Mouse (Mus musculus) kidney, adult 18-20 months (tissue): Measurements from ENCODE around the gene Anapc15-ps.
A peak's percentile ranks its signal among the peaks of the same experiment; 100 is the strongest.

Experiments
- DNase-seq: peaks from one replicate; pipeline ENCODE4 v3.0.0; 2021

Gene Anapc15-ps

DNA sequence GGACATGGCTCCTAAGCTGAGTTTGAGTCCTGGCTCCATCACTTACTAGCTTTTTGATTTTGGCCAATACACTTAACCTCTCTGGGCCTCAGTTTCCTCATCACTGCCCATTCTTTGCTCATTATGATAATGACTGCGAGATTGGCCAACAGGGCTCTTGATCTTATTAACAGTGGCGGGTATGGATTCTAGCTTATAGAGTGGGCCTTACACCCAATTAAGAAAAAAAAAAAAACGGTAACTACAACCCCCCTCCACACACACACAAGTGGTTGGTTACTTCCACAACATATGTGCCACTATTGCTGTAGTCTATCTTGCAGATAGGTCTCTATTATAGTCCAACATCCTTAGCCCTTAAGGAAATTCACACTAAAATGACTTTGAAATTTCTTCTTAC lies at the start of gene Anapc15-ps:
Gene Anapc15-ps (minus strand): TSS at position 101 of the 400 bp plus-strand sequence.
- no peak for DNase-seq

DNA sequence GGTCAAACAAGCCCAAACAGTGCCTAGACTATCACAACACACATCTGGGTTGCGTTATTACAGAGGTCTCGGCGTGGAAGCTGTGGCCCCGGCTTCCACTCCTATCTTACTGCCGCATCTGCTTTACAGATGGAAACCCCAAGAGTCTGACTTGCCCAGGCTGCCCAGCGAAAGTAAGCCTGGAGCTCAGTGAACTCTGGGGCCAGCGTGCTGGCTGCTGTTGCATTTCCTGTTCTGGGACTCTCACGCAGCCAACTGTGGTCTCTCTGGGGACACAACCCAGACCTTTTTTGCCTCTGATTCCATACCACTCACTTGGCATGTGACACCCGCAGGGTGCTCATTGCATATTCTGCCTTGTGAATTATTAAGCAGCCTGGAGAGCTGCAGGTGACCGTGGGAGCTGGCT lies 49.0 kb upstream of the Anapc15-ps start:
- peak; percentile 74 for DNase-seq

DNA sequence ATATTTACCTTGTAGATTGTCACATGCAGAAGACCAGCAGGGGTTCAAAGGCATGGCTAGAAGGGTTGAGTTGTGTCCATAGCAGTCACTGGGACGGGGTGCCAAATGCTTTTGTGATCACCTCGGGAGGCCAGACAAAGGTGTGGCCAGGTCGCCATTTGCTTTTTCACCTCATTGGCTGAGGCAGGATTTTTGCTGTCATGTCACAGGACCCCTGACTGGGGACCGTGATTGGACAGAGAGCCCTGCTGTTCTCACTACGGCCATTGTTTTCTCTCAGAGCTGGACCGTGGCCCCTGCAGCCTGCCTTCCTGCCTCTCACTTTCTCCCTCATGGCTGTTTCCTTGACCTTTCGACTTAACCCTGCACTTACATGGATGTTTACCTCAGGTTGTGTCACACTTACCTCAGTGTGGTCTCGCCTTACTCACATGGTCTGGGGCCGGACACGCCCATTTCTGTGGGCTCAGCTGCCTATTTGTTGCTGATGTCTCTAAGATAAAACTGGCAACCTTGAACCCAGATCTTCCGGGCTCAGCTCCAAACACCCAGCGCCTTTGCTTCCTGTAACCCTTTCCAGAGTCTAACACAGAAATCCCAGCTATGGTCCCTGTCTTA lies 47.0 kb upstream of the Anapc15-ps start:
- no peak for DNase-seq

DNA sequence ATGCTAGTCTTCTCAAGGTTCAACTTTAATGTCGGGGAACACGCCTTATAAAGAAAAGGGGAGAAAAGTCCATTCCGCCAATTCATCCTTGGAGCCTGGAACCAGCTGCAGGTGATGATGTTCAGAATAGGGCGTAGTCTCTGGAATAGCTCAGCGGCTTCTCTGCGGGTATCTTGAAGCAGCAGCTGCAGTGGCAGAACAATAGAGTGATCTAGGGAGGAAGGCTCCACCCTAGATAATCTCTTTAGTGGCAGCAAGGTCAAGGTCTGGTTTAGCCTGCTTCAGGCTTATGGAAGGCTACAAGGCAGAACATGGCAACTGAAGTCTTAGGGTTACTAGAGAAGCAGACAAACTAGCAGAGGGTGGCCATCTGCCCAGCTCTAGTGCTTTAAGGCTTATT lies 46.2 kb upstream of the Anapc15-ps start:
- DNase-seq, result no peak

DNA sequence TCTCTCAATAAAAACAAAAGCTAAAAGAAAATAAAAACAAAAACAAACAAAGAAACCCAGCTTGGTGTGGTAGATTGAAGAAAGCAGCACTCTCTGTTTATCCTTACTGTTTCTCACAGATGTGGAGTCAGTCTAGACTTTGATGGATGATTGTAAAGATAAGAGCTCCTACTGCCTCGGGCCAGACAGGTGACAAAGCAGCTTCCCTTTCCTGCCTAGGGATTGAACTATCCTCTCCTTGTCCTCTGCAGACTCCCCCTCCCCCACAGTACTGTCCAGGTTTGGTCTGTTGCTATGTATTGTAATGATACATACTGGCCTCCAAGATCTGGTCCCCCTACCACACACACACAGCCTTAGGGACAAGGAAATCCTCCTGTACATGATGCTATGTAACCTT lies 45.5 kb upstream of the Anapc15-ps start:
- DNase-seq, result no peak

DNA sequence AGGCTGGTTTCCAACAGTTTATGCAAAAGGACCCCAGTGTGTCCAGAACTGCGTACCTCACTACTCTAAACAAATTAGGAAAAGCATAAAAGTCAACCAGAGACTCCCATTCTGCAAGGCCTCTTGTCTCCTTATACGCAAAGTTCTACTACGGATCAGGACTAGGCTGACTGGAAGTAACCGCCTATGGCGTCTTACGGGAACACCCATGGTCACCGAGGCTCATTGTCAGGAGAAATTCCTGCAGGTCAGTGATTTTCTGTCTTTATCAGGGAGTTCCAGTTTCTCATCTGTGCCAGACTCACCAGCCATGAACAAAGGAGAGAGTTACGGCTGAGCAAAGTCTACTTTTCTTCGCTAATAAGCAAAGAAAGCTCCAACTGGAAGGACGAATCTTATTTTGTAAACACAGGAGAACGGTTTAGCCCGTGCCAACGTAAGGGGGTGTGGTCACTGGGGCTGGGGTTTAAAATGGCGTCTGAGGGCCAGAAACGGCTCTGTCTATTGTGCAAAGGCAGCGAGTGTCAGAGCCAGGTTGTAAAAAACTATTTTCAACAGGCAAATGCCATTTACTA lies 43.9 kb upstream of the Anapc15-ps start:
- DNase-seq, result no peak

DNA sequence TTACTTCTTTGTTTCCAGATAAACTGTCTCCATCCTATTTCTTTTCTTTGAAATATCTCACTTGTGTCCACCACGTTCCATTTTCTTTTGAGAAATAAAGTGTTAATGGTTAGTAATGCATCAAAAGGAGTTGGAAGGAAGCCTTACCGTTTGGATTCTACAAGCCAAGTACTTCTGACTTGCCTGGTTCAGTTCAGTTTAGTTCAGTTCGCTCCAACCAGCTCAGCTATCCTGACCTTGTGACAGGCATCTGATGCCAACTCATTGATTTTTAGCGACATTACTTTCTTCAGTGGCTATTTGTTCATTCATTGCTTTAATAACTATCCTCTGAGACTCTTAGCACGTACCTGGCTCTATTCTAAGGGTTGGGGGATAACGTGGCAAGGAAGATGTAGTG lies 42.4 kb upstream of the Anapc15-ps start:
- DNase-seq, result no peak

DNA sequence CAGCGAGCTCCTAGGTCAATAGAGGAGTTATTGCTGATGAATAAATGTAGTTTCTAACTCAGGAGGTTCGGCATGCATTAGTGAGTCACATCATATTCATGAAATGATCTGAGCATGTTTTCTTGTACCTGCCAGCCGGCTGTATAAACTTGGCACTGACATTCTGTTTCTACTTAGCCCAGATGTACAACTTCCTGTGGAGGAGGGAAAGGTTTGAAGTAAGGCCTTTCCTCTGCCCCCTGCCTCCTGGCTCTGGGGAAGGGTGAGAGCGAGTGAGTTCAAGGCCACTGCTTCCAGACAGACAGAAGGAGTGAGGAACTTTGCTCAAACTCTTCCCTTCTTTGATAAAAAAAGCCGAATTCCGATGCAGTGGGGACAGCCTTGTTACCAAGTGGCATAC lies 39.0 kb upstream of the Anapc15-ps start:
- DNase-seq, result no peak

DNA sequence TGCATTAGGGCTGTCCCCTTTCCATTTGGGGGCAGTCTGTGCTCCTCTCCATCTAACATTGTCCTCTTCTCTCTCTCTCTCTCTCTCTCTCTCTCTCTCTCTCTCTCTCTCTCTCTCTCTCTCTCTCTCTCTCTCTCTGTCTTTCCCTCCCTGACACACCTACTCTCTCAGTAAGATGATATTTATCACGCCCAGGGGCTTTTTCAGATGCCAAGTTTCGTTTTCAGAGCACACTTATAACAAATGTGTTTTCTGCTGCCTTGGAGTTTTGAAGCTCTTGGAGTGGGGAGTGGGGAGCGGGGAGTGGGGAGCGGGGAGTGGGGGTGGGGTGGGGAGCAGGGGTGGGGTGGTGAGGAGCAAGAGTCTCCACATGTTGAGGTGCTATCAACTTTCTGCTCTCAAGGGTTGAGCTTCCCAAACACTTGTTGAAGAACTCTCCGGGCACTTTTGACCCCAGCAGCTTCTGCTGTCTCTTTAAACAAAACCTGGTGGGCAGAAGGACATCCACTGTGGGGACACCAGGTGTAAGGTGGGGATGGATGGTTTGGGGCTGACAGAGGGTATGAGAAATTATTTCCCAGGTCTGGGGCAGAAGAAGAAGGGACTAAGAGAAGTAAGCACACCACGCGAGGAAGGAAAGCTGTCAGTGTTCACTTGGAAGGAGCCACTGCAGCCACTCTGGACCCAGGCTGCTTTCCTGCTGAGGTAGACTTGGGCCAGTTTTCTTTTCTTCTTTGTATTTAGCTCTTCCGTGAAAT lies 36.8 kb upstream of the Anapc15-ps start:
- DNase-seq, result no peak

DNA sequence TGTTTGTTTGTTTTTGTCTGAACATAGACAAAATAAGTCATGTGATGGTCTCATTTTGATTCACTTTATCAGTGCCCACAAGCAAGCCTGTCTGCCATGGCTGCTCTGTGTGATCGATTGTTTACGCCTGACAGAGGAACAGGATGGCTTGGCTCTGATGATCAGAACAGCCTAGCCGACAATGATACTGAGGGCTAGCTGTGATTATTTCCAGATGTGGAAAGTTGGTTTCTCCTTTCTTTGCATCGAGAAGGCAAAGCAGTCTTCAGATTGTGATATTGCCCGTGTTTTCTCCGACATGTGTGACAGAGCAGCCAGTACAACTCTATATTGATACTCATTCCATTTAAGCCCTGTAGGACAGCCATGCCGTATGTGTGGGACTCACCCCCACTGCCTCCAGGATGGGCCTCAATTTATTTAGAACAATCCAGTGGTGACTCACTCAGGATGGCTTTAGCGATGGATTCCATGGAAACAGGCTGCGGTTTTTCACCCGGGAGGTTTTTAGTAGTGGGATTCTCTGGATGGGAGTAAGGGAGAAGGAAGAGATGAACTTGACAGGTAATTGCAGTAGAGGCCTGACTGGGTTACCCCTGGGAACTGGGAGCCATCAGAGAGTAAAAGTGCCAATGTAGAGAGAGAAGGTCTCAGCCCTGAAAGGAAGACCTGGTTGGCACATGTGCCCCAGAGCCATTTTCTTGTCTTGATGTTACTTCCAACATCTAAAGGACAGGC lies 36.1 kb upstream of the Anapc15-ps start:
- no peak for DNase-seq

DNA sequence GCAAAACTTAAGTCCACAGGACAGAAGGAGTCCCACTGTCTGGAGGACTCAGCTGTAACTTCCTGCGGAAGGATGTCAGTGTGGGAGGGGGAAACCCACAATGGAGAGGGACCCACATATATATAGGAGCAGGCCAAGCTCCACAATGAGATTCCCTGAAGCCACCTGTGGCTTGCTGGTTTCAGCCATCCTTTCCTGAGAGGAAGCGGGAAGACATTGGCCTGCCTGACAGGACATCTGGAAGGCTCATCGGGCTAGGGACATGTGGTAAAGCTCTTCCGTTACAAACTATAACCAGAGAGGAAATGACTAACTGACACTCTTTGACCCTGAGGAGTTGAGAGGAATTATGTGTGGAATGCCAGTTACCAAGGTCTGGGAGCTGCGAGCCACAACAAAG lies 34.8 kb upstream of the Anapc15-ps start:
- no peak for DNase-seq

DNA sequence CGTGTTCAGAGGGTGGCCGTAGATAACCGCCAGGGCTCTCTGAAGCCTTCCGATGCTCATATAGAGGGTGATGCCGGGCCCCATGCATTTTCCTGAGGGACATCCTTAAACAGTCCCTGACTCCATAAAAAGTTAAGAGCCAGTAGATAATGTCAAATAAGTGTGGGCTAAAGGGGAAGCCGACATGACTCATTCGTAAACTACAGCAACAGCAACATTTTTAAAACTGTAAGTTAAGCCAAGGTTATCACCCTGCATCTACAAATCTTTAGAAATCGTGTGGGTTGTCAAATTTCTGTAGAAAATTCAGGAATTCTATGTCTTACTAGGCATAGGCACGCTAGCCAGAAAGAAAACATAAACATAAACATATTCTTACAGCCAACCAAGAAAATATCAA lies 33.6 kb upstream of the Anapc15-ps start:
- no peak for DNase-seq

DNA sequence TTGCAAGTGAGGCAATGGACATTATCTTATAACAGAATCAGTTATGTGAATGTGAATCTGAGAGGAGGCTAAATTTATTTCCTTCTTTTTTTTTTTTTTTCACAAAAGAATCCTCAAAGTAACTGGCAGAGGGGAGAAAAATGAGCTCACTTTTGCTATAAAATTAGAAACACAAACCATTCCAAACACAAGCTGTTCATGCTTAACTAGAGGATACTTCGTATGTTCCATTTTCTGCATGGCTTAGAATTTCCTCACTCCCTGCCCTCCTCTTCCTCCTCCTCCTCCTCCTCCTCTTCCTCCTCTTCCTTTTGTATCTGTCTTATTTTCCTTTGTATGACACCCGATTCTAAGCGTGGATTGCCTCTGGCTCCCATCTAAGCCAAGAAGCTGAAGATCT lies 32.5 kb upstream of the Anapc15-ps start:
- DNase-seq, result no peak

DNA sequence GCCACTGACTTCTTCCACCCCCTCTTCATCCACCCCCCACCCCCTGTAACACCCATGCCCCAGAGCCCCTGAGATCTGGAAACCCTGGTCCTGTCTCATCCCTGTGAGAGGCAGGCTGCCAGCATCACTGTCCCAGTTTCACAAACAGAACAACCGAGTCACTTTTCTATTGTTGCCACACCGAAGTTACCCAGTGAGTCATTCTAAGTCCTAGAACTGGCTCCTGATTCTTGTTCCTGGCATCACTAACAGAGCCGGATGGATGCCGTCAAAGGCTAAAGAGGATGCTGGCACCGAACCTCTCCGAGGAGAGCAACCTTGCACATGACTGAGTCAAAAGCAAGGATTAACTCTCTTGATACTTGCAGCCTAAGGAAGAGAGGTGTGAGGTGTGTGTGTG lies 31.6 kb upstream of the Anapc15-ps start:
- no peak for DNase-seq

DNA sequence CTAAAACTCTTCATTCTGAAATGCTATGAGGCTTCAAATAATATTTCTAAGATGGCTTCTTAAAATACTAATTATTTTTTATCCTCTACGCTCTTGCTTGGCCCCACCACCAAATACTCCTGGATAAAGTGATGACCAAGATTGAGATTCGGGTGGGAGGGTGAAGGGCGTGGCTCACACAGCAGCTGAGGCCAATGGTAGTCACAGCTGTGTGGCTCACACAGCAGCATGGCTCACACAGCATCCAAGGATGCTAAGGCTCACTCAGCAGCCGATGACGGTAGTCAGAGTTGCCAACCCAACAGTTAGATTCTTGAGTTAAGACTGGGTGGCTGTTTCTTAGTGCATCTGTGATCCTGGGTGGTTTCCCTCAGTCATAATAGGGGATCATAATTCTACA lies 30.5 kb upstream of the Anapc15-ps start:
- DNase-seq, result no peak

DNA sequence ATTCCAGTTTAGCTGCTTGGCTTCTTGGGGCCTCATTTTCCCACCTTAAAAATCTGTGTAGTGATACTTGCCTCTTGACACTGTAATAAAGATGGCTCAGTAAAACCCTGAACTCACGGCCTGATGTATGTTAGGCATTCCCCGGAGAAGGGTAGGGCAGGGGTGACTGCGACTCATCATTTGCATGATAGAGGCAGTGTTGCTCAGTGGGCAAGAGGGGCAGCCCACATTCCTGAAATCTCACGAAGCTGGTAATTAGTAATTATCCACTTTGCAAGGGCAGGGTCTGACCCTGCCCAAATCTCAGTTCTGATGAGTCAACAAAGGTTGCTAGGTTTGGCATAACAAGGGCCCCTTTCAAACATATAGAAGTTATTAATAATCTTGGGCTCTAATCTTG lies 27.2 kb upstream of the Anapc15-ps start:
- no peak for DNase-seq

DNA sequence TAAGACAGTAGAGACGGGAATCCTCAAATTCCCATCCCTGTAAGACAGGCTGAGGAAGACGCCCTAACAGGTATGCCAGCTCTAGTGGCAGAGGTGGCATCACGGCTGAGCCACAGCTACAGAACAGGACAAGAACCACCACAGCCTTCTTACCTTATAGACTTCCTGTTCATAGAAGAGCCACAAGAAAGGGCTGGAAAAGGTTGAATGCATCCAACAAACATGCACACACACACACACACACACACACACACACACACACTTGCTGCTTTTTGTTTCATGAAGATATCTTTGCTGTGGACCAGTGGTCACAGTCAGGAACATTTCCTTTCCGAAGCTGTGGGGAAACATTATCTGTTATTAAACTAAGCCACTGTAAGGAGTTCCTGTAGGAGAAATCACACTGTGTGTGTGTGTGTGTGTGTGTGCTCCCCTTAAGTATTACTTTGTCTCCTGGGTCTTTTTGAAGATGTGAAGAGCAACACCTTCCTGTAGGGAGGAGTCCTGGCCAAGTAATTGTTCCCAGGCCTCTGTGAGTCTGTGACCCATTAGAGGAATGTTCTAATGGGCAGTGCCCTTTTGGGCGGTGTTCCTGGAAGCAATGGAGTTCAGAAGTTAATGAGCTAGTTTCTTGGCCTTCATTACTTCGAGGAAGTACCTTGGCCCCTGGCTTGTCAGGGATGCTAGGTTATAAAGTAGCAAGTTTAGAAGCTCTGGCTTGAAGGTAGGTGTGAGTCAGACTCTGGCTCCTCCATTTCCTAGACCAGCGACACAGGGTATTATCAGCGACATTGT lies 25.9 kb upstream of the Anapc15-ps start:
- DNase-seq, result peak; percentile 74

DNA sequence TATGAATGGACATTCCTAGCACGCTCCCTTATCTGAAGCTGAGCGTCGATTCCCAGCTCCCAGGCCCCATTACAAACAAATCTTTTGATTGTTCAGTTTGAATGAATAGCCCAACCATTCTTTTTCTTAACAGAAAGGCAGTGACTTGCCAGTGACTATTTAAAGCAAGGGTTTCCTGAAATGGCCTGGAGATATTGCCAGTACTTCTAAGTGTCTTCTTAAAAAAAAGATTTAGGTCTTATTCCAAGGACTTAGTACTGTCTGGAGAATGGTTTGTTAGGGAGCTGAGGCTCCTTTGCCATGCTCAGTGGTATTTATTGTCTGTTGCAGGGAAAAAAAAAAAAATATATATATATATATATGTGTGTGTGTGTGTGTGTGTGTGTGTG lies 23.0 kb upstream of the Anapc15-ps start:
- DNase-seq, result no peak

DNA sequence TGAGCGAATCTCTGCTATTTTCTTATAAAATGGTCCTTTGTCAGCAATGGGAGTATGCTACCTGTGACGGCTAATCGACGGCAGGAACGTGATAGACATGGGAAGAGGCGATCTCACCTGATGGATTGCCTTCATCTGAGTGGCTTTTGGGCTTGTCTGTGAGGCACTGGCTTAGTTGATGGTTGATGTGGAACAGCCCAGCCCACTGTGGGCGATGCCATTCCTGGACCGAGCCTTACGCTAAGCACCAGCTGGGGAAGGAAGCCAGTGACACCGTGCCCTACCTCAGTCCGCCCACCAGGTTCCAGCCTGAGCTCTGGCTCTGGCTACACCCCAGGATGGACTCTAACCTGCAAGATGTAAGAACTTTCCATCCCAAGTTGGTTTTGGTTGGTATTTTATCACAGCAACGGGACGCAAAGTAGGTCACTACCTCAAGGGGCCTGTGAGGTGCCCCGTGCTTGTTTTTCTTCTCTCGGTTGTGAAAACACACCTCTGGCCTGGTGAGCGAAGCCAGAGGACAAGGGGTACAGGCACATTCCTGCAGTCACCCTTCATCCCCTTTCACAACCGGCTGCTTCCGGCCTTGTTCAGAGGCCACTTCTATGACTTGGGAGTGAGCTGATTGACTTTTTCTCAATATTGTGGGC lies 22.5 kb upstream of the Anapc15-ps start:
- DNase-seq, result peak; percentile 55

DNA sequence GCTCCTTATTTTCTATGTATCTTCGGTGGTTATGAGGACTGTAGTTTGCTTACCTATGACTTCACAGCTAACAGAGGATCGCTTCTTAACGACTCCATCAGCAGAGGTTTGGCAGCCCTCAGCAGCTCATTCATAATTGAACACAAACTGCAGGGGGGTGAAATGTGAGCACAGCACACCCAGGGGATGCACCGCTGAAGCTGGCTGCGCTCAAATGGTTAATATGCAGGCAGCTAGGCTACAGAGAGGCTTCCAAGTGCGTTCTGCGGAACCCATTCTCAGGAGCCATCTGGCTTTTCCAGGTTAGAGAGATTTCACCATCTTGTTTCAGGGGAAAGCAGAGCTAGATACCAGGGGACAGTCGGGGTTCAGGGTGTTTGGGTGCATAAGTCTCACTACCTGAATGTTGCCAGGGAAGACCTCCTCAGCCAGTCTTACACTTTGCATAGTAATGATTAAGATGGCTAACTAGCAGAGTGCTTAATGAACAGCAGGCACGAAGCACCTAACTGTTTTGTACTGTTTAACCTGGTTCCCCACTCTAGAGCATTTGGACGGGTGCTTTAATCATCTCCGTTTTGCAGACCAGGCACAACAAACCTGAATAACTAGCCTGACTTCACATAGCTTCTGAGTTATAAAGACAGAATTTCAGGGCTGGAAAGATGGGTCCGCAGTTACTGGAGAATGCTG lies 21.5 kb upstream of the Anapc15-ps start:
- DNase-seq, result no peak

DNA sequence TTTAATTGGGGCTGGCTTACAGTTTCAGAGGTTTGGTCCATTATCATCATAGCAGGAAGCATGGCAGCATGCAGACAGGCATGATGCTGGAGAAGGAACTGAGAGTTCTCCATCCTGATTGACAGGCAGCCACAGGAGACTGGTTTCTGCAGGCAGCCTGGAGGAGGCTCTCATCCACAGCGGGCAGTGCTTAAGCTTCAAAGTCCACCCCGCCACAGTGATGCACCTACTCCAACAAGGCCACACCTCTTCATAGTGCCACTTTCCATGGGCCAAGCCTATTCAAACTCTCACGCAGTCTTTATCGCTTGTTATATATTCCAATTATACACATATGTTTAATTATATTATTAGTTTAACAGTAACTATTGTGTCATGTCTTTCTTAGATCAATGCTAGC lies 18.1 kb upstream of the Anapc15-ps start:
- no peak for DNase-seq

DNA sequence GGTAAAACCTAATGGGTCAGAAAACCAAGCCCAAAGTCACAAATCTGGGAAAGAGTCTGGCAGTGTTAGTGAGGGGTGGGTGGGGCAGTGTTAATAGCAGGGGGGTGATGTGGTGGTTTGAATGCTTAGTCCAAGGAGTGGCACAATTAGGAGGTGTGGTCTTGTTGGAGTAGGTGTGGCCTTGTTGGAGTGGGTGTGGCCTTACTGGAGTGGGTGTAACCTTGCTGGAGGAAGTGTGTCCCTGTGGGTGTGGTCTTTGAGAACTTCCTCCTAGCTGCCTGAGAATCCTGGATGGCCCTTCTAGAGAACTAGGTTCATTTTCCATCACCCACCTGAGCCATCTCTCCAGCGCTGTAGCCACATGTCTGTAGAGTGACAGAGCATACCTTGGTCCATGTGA lies 16.6 kb upstream of the Anapc15-ps start:
- no peak for DNase-seq
